Mouse (Mus musculus) neutrophil, adult 5-6 weeks (primary cell): ENCODE data around the gene Cyfip1. TPM values are rescaled to one million over a fixed set of nuclear protein-coding genes. Genes with fewer than 3 reads are reported as not detected.
"Not testable (repeated sequence)": the region's sequence is repeated elsewhere in the genome, so short reads cannot be mapped to it uniquely, and the experiment has no call there.

ENCODE experiments used
- ATAC-seq: fragments of 151-379, 151-347 bp; 2 replicates; pipeline ENCODE4 v1.8.0; 2017; ENCODE audit warnings: mild to moderate bottlenecking, moderate TSS enrichment; ENCODE audit not compliant: insufficient number of reproducible peaks, poor library complexity, low FRiP score, severe bottlenecking; ENCODE audit errors: extremely low read depth
- total RNA-seq: library from RNA; stranded (forward); fragments of 200-1000 nt; gene quantifications from 2 replicates; pipeline ENCODE4 v1.2.3, GENCODE M21; 2017

The Cyfip1 gene
- total RNA-seq, 1 experiment from 2014 or later: 27.6 TPM

GRCm38 (mm10) chr7:55911371-55911770 is 69.8 kb downstream of the Cyfip1 start:
- no peak for ATAC-seq

GRCm38 (mm10) chr7:55912118-55912517 is 70.6 kb downstream of the Cyfip1 start:
- no peak for ATAC-seq

- not testable (repeated sequence) for ATAC-seq
Measured at GRCm38 (mm10) chr7:55918365-55918764, 76.8 kb downstream of the Cyfip1 start.

GRCm38 (mm10) chr7:55927262-55927661 is 85.7 kb downstream of the Cyfip1 start:
- no peak for ATAC-seq

- no peak for ATAC-seq
Measured at GRCm38 (mm10) chr7:55928649-55929048, 87.1 kb downstream of the Cyfip1 start.

GRCm38 (mm10) chr7:55935025-55935424 is 93.5 kb downstream of the Cyfip1 start:
- no peak for ATAC-seq

GRCm38 (mm10) chr7:55938341-55938740 is 96.8 kb downstream of the Cyfip1 start:
- ATAC-seq: no peak

- ATAC-seq: no peak
Measured at GRCm38 (mm10) chr7:55956054-55956453, 114.5 kb downstream of the Cyfip1 start.

- no peak for ATAC-seq
Measured at GRCm38 (mm10) chr7:55957178-55957577, 115.6 kb downstream of the Cyfip1 start.

- no peak for ATAC-seq
Measured at GRCm38 (mm10) chr7:55957916-55958315, 116.4 kb downstream of the Cyfip1 start.

- ATAC-seq: no peak
Measured at GRCm38 (mm10) chr7:55959801-55960200, 118.3 kb downstream of the Cyfip1 start.

- no peak for ATAC-seq
Measured at GRCm38 (mm10) chr7:55960506-55960905, 119.0 kb downstream of the Cyfip1 start.

GRCm38 (mm10) chr7:55962004-55962908 is 120.7 kb downstream of the Cyfip1 start, which contains the start of gene Nipa2:
Gene Nipa2, minus strand, starts transcription at chr7:55962476.
- peak; percentile 94 for ATAC-seq

GRCm38 (mm10) chr7:55966866-55967460 is 125.4 kb downstream of the Cyfip1 start:
- no peak for ATAC-seq

- peak; percentile 86 for ATAC-seq
Measured at GRCm38 (mm10) chr7:55968258-55968901, 126.8 kb downstream of the Cyfip1 start.

- ATAC-seq: no peak
Measured at GRCm38 (mm10) chr7:55969415-55969814, 127.9 kb downstream of the Cyfip1 start.

- no peak for ATAC-seq
Measured at GRCm38 (mm10) chr7:55974429-55974828, 132.9 kb downstream of the Cyfip1 start.

GRCm38 (mm10) chr7:55981511-55981910 is 140.0 kb downstream of the Cyfip1 start:
- ATAC-seq: no peak
